Mouse (Mus musculus) E14TG2a.4 (cell line): ENCODE measurements at regions not wholly inside any gene's neighbourhood (a gene's known extent, or its start where the extent isn't known, plus 50 kb on each side); places are given as distances from the start of the nearest gene placed in this dataset.

Experiments
- CTCF ChIP-seq: conservative IDR thresholded peaks from 2 replicates; pipeline ENCODE4 v1.5.1; 2014; ENCODE audit warnings: low read length
- NANOG ChIP-seq: IDR thresholded peaks from 2 replicates; pipeline ENCODE4 v1.6.1; 2014; ENCODE audit warnings: borderline replicate concordance, low read length, mixed read lengths

DNA sequence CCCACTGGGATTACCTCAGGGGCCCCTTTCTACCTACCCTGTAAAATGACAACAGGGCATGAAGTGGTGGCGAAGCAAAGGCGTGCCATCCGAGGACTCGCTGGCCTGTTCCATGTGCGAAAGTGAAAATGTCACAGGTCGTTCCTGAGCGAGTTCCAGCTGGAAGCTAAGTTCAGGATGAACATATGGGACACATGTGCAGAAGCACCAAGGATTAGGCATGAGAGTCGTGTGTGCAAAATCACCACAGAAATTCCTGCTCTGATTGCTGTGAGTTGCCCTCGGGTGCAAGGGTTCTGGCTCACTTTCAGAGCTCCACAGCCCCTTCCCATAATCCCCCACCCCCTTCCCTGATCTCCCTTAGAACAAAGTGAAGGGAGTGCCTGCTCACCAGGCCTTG lies 147.6 kb upstream of the Nfe2l3 start:
- no peak for TF ChIP-seq CTCF
- no peak for TF ChIP-seq NANOG
